Mouse (Mus musculus) ES-Bruce4 (cell line): Measurements from ENCODE around the gene Sms. TPM values are rescaled to one million over a fixed set of nuclear protein-coding genes. Genes with fewer than 3 reads are reported as not detected.
A peak's percentile ranks its signal among the peaks of the same experiment; 100 is the strongest.

Experiments used
- H3K27ac ChIP-seq: 2 replicates; pipeline ENCODE4 v1.5.1; 2012; ENCODE audit warnings: low read length, inconsistent platforms; ENCODE audit not compliant: insufficient read depth
- H3K27me3 ChIP-seq: 2 replicates; pipeline ENCODE4 v1.6.1; 2012; ENCODE audit warnings: mild to moderate bottlenecking, low read length, inconsistent platforms; ENCODE audit not compliant: control insufficient read depth, poor library complexity, insufficient read depth, severe bottlenecking
- H3K36me3 ChIP-seq: 2 replicates; pipeline ENCODE4 v1.6.1; 2012; ENCODE audit warnings: inconsistent platforms, mild to moderate bottlenecking, low read length, moderate library complexity; ENCODE audit not compliant: control insufficient read depth, poor library complexity, insufficient read depth, severe bottlenecking
- H3K4me1 ChIP-seq: one replicate; pipeline ENCODE4 v1.8.1; 2011; ENCODE audit warnings: low read length; ENCODE audit not compliant: control insufficient read depth, insufficient read depth
- H3K4me3 ChIP-seq: 2 replicates; pipeline ENCODE4 v1.5.1; 2011; ENCODE audit warnings: low read depth, mild to moderate bottlenecking, low read length
- H3K9ac ChIP-seq: 2 replicates; pipeline ENCODE4 v1.6.1; 2012; ENCODE audit warnings: low read depth, mild to moderate bottlenecking, inconsistent platforms; ENCODE audit not compliant: poor library complexity, severe bottlenecking
- H3K9me3 ChIP-seq: replicated peaks from 2 replicates; pipeline ENCODE4 v1.6.1; 2012; ENCODE audit warnings: mild to moderate bottlenecking, low read length, inconsistent platforms; ENCODE audit not compliant: control insufficient read depth, poor library complexity, insufficient read depth, severe bottlenecking
- CTCF ChIP-seq: IDR thresholded peaks from one replicate; pipeline ENCODE4 v1.8.1; 2011; ENCODE audit warnings: low read depth, low read length
- EP300 ChIP-seq: IDR thresholded peaks from 2 replicates; pipeline ENCODE4 v1.6.1; 2011; ENCODE audit warnings: low read depth, low read length; ENCODE audit not compliant: insufficient read depth
- POLR2A ChIP-seq: IDR thresholded peaks from one replicate; pipeline ENCODE4 v1.8.1; 2011; ENCODE audit warnings: low read length; ENCODE audit not compliant: insufficient read depth
- polyA plus RNA-seq: library from polyadenylated mRNA; stranded (reverse); fragments of >200 nt; gene quantifications from 2 replicates; pipeline ENCODE4 v1.2.4, GENCODE M21; 2011; ENCODE audit warnings: low read depth; ENCODE audit not compliant: missing spikeins, insufficient read depth, insufficient read length

Sms gene
- polyA plus RNA-seq: 95.5 and 98.7 TPM in 2 replicates

GRCm38 (mm10) chrX:157491944-157492726 lies at the start of gene Sms:
Gene Sms (minus strand): TSS chrX:157492287.
- 0 out of 2 replicates have a peak, but pooled peaks have one; percentile 9 for TF ChIP-seq EP300
- no peak for TF ChIP-seq POLR2A
- Histone ChIP-seq H3K27me3 (no peaks in the 10 kb centered on the region), H3K9me3 (no peaks in the 10 kb centered on the region), H3K4me3 (peak within 1 kb of the TSS; percentile 91), H3K4me1 (no peaks in the 10 kb centered on the region), H3K36me3 (no peaks in the 10 kb centered on the region), H3K27ac (peak within 1 kb of the TSS; percentile 48; the same call in 1 of the 2 replicates), H3K9ac (peak within 1 kb of the TSS; percentile 91)

GRCm38 (mm10) chrX:157506400-157506799 lies 14.3 kb upstream of the Sms start:
- Histone ChIP-seq H3K4me1 (no peaks in the 10 kb centered on the region), H3K27ac (no peak overlapping the region), H3K36me3 (no peaks in the 10 kb centered on the region), H3K9ac (no peak overlapping the region), H3K9me3 (no peaks in the 10 kb centered on the region), H3K4me3 (no peak overlapping the region), H3K27me3 (no peaks in the 10 kb centered on the region)
- TF ChIP-seq POLR2A (no peak), EP300 (no peak), CTCF (no peak)

- no peaks in the 10 kb centered on the region for H3K9me3 ChIP-seq
- no peak overlapping the region for H3K27ac ChIP-seq
- H3K4me1 ChIP-seq: no peaks in the 10 kb centered on the region
- no peak overlapping the region for H3K9ac ChIP-seq
- H3K27me3 ChIP-seq: no peaks in the 10 kb centered on the region
- no peaks in the 10 kb centered on the region for H3K36me3 ChIP-seq
- no peak overlapping the region for H3K4me3 ChIP-seq
- TF ChIP-seq CTCF: no peak
- no peak for TF ChIP-seq EP300
- TF ChIP-seq POLR2A: no peak
Measured at GRCm38 (mm10) chrX:157504506-157504905, 12.4 kb upstream of the Sms start.

GRCm38 (mm10) chrX:157501871-157502270 lies 9.8 kb upstream of the Sms start:
- H3K4me3 ChIP-seq: no peak overlapping the region
- no peaks in the 10 kb centered on the region for H3K36me3 ChIP-seq
- TF ChIP-seq CTCF (no peak), EP300 (no peak), POLR2A (no peak)
- H3K9ac ChIP-seq: no peak overlapping the region
- H3K27me3 ChIP-seq: no peaks in the 10 kb centered on the region
- no peaks in the 10 kb centered on the region for H3K9me3 ChIP-seq
- H3K4me1 ChIP-seq: no peaks in the 10 kb centered on the region
- H3K27ac ChIP-seq: no peak overlapping the region

- Histone ChIP-seq H3K9me3 (no peaks in the 10 kb centered on the region), H3K27me3 (no peaks in the 10 kb centered on the region), H3K4me1 (no peaks in the 10 kb centered on the region), H3K27ac (no peak overlapping the region), H3K36me3 (no peaks in the 10 kb centered on the region), H3K9ac (no peak overlapping the region), H3K4me3 (no peak overlapping the region)
- TF ChIP-seq EP300: no peak
- TF ChIP-seq CTCF: no peak
- TF ChIP-seq POLR2A: no peak
Measured at GRCm38 (mm10) chrX:157500004-157500403, 7.9 kb upstream of the Sms start.

- TF ChIP-seq POLR2A (no peak), CTCF (no peak), EP300 (no peak)
- H3K9me3 ChIP-seq: no peaks in the 10 kb centered on the region
- no peak overlapping the region for H3K4me3 ChIP-seq
- no peaks in the 10 kb centered on the region for H3K36me3 ChIP-seq
- H3K27me3 ChIP-seq: no peaks in the 10 kb centered on the region
- H3K4me1 ChIP-seq: no peaks in the 10 kb centered on the region
- no peak overlapping the region for H3K9ac ChIP-seq
- no peak overlapping the region for H3K27ac ChIP-seq
Measured at GRCm38 (mm10) chrX:157493159-157493558, 1.1 kb upstream of the Sms start.
